ENCODE assay signal across 22 mouse cellular contexts in genomic region chr8:12646536-12646935, GRCm38 (mm10). TPM values are rescaled to one million over a fixed set of nuclear protein-coding genes. Genes with fewer than 3 reads are reported as not detected.
DNase-seq lines count a peak whose midpoint lies in the region; ATAC-seq and TF ChIP-seq lines count a peak whose summit lies in the region.
"Had no signal": no experiment of that assay in that cellular context is flagged by ENCODE, and none has a peak within 500 bp of the region (broad histone marks: within the 10 kb centered on the region; RNA-seq: fewer than 3 reads in every experiment).

No protein-coding gene starts in this region.

- no peak overlapping the region for H3K4me2 ChIP-seq in neural tube, embryonic 15.5 days
- H3K4me2 ChIP-seq: embryonic facial prominence, embryonic 13.5 days; forebrain, embryonic 12.5 days; hindbrain, embryonic 14.5 days had no signal

- no peak for TF ChIP-seq POLR2A in kidney, adult 2 months (IDR thresholded peaks at IDR 0.05; ENCODE audit: low read depth, low read length)

- peak; percentile 39 for DNase-seq in embryo, embryonic 10 days (ENCODE audit: low spot score)
- no peak for DNase-seq in embryo, embryonic 11 days
- DNase-seq in kidney, adult 2 months, result peak; percentile 25
- no peak for DNase-seq in kidney, postnatal 14 days
- DNase-seq in neural tube, embryonic 10.5 days (ENCODE audit: extremely low spot score, low spot score), result peak; percentile 18
- peak; percentile 82 for DNase-seq in yolk sac, embryonic 10.5 days (ENCODE audit: low spot score)
- DNase-seq in spleen, postnatal 10 days (ENCODE audit: low spot score in 2 of 2), result no peak
- DNase-seq: adrenal gland, postnatal 14 days; B cell, adult 2 months; cerebellum, adult 9-11 months; gastrocnemius, postnatal 10 days; heart, adult 18-20 months; heart, postnatal 10 days; heart, postnatal 4 days had no signal

- 65% methylated on average over 4 of the region's 4 CpGs for WGBS in kidney, adult 2 months
- WGBS in neural tube, embryonic 15.5 days, result 49% methylated on average over 4 of the region's 4 CpGs

- ATAC-seq in neural tube, embryonic 15.5 days (ENCODE audit: low FRiP score), result no peak
- ATAC-seq: CD4-positive, CD25-positive, alpha-beta regulatory T cell, adult 4 months; forebrain, embryonic 16.5 days had no signal

- H3K27ac ChIP-seq in kidney, adult 2 months (ENCODE audit: insufficient read depth, low read depth, low read length), result no peak overlapping the region
- H3K27ac ChIP-seq in neural tube, embryonic 15.5 days (replicated peaks), result no peak overlapping the region
- H3K27ac ChIP-seq: embryonic facial prominence, embryonic 13.5 days; forebrain, embryonic 12.5 days; heart, embryonic 10.5 days; hindbrain, embryonic 14.5 days had no signal

- H3K4me1 ChIP-seq in kidney, adult 2 months (ENCODE audit: control insufficient read depth, insufficient read depth, low read length), result peaks cover 4% of the 10 kb centered on the region; the same call in 1 of the 2 replicates
- no peaks in the 10 kb centered on the region for H3K4me1 ChIP-seq in neural tube, embryonic 15.5 days
- H3K4me1 ChIP-seq: embryonic facial prominence, embryonic 13.5 days; forebrain, embryonic 12.5 days had no signal

- no peaks in the 10 kb centered on the region for H3K9me3 ChIP-seq in neural tube, embryonic 15.5 days (replicated peaks)
- H3K9me3 ChIP-seq: embryonic facial prominence, embryonic 13.5 days; forebrain, embryonic 12.5 days; G1E; heart, embryonic 10.5 days had no signal

- no peak overlapping the region for H3K4me3 ChIP-seq in kidney, adult 2 months (ENCODE audit: insufficient read depth, low read depth, low read length)
- H3K4me3 ChIP-seq in neural tube, embryonic 15.5 days (replicated peaks), result no peak overlapping the region
- H3K4me3 ChIP-seq: embryonic facial prominence, embryonic 13.5 days; forebrain, embryonic 12.5 days; heart, embryonic 10.5 days had no signal

- peaks cover 5% of the 10 kb centered on the region; the same call in 1 of the 2 replicates for H3K36me3 ChIP-seq in kidney, adult 2 months (ENCODE audit: control insufficient read depth, insufficient read depth, low read length)
- H3K36me3 ChIP-seq in neural tube, embryonic 15.5 days, result peaks cover 49% of the 10 kb centered on the region

- H3K9ac ChIP-seq in neural tube, embryonic 15.5 days (replicated peaks), result no peak overlapping the region
- H3K9ac ChIP-seq: embryonic facial prominence, embryonic 13.5 days; forebrain, embryonic 12.5 days; hindbrain, embryonic 14.5 days had no signal

- no peaks in the 10 kb centered on the region for H3K27me3 ChIP-seq in kidney, adult 2 months (replicated peaks; ENCODE audit: control insufficient read depth, insufficient read depth, low read length)
- no peaks in the 10 kb centered on the region for H3K27me3 ChIP-seq in neural tube, embryonic 15.5 days (replicated peaks)
- H3K27me3 ChIP-seq: embryonic facial prominence, embryonic 13.5 days; forebrain, embryonic 12.5 days had no signal

- TF ChIP-seq CTCF in kidney, adult 2 months (conservative IDR thresholded peaks at IDR 0.05; ENCODE audit: insufficient read depth, insufficient read length, low read depth, low read length), result no peak

RNA-seq across cellular contexts. Expression of gene Tubgcp3, which starts 25.5 kb away (rescaled TPM):
- 28.4 and 36.4 TPM in 2 replicates for polyA plus RNA-seq in kidney, adult 2 months (2012; rRNA removed)
- 34.7 and 35.0 TPM in 2 replicates for polyA plus RNA-seq in neural tube, embryonic 15.5 days (2015; fragmentation: Nextera tagmentation; extraction: Ambion mirVana)

Comparison
In these comparisons a context has a peak if more than half of its experiments do, and no peak if none do; other contexts are left out.
1. DNase-seq: peak in embryo, embryonic 10 days (single experiment), kidney, adult 2 months (single experiment), neural tube, embryonic 10.5 days (single experiment) and yolk sac, embryonic 10.5 days (single experiment); none in embryo, embryonic 11 days (single experiment), kidney, postnatal 14 days (single experiment) and spleen, postnatal 10 days (0 of 2).